Mouse (Mus musculus) adrenal gland, postnatal 25 days (tissue): ENCODE results near the gene Auts2. TPM values are rescaled to one million over a fixed set of nuclear protein-coding genes. Genes with fewer than 3 reads are reported as not detected.

Source experiments
- DNase-seq: peaks from one replicate; pipeline ENCODE4 v3.0.0; 2021; ENCODE audit warnings: mixed read lengths
- total RNA-seq: library from RNA; stranded (reverse); gene quantifications from 2 replicates; pipeline ENCODE4 v1.2.3, GENCODE M21; 2021

Gene Auts2
- total RNA-seq, 1 experiment from 2014 or later, result 75.7 TPM

DNA sequence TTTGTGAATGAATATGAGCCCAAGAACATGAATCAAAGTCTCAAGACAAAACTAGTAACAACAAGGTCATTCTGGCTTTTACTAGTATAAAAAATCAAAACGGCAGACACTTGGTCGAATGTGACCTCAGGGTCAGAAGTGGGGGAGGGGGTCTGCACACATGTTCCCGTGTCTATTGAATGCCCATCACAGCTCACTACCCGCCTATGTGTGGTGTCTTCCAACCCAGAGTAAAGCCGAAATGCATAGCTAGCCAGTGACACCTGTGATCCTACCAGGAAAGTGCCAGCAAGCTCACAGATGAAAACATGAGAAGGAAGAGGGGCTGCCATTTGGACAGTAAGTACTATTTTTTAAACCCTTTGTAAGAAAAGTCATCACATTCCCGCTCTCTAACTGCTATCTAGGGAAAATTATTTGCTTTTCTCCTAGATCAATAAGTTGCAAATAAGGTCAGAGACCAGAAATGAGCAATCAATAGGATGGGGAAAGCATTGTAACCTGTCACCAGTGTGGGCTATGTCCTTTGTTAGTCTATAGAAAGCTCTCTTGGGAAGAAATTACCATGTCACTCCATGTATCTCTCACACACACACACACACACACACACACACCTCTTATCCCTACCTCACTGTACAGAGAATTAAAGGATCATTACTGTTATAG lies 94.6 kb downstream of the Auts2 start:
- DNase-seq, result no peak

- DNase-seq, result no peak
Observed at GRCm38 (mm10) chr5:132445213-132445954, 97.8 kb downstream of the Auts2 start.

- DNase-seq, result no peak
Observed at GRCm38 (mm10) chr5:132442948-132443347, 100.2 kb downstream of the Auts2 start.

GRCm38 (mm10) chr5:132438414-132438813 lies 104.7 kb downstream of the Auts2 start:
- DNase-seq, result no peak

DNA sequence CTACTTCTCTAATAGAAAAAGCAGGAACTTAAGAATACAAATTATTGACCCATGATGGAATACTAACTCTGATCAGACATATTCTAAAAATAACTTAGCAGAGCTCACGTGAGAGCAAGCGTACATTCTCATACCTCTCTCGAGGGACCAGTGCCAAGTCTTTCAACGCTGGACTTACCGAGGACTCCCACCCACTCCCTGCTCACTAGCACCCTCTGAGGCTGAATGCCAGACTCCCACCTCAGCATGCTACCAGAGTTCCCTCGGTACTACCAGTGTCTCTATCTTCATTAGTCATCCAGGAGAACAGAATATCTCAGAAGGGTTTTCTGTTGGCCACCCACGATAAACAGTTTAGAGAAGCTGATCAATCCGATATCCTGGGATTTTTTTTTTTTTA lies 105.2 kb downstream of the Auts2 start:
- no peak for DNase-seq

GRCm38 (mm10) chr5:132437478-132437877 lies 105.7 kb downstream of the Auts2 start:
- no peak for DNase-seq

GRCm38 (mm10) chr5:132436901-132437300 lies 106.2 kb downstream of the Auts2 start:
- DNase-seq, result peak; percentile 37

GRCm38 (mm10) chr5:132436473-132436872 lies 106.7 kb downstream of the Auts2 start:
- DNase-seq, result no peak

DNA sequence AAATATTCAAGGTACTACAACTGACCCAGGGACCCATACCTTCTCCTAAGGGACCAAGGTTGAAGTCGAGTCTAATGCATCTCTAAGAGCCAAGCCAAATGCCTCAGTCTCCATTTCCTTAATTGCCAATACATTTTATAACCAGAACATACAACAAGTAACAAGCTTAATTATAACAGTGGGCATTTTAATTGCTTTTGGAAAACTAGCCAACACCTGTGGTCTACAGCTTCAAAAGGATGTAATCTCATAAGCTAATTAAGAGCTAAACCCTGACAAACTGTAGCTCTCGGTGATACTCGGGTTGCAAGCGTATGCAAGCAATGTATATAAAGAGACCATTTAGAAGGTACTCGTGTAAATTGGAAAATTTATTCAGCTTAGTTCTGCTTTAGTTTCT lies 107.7 kb downstream of the Auts2 start:
- DNase-seq, result no peak

DNA sequence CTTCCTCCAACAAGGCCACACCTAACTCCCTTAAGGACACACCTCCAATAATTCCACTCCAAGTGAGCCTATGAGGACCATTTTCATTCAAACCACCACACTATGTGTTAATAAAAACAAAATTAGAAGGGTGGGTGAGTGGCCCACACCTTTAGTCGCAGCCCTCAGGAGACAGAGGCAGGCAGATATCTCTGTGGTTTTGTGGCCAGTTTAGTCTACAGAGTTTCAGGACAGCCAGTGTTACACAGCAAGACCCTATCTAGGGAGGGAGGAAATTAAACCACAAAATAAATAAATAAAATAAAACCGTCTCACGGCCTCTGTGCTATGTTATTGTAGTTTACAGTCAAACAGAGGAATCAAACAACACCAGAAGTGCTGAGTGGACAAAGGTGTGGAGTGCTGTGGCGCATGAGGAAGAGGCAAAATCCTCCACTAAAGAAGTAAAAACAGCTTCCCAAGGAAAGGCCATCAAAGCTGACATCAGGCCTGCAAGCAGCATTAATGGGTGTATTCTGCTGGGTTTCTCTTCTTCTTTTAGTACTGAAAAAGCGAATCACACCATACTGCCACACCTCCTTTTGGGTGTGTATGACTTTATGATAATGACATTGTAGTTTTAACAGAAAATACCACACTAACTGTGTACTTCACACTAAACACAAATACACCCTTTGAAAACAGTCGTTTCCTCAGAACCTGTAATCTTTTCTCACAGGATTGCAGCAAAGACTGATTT lies 109.6 kb downstream of the Auts2 start:
- DNase-seq, result no peak

- DNase-seq, result no peak
Observed at GRCm38 (mm10) chr5:132429363-132429762, 113.8 kb downstream of the Auts2 start.

DNA sequence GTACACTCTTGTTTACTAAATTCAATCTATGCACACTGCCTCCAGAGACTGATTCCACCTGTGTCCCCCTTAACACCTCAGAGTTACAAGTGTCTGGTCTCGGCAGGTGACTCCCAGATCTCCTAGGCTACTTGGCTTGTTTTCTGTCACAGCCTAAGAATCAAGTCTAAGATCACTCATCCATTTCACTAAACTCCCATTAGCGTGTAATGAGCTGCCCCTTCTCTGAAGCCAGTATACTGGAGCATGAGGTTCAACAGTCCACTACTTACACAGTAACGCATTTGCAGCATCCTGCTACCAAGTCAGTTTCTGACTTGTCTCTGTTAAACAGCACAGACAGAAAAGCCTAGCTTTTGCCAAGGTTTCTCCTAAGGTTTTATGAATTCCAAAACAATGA lies 116.8 kb downstream of the Auts2 start:
- no peak for DNase-seq

- DNase-seq, result no peak
Observed at GRCm38 (mm10) chr5:132425792-132426309, 117.3 kb downstream of the Auts2 start.

DNA sequence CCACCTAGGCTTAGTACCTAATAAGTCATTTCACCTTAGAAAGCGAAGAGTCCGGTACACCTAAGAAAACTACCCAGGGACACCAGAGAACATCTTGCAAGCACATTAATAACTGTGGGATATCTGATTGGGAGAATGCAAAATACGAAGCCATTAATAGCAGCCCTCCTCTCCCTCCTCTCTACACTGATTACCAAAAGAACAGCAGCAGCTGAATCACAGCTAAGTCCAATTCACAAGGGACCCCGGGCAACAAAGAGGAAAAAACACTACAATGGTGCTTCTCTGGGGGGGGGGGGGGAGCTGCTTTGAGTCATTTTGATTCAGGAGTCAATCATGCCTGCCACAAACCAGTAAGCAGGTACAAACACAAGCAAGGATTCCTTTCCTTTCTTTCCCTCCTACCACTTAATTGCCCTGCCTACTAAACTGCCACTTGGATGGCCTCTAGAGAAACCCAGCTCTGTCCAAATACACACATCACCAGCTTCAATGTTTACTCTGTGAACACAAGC lies 132.7 kb downstream of the Auts2 start:
- DNase-seq, result no peak

DNA sequence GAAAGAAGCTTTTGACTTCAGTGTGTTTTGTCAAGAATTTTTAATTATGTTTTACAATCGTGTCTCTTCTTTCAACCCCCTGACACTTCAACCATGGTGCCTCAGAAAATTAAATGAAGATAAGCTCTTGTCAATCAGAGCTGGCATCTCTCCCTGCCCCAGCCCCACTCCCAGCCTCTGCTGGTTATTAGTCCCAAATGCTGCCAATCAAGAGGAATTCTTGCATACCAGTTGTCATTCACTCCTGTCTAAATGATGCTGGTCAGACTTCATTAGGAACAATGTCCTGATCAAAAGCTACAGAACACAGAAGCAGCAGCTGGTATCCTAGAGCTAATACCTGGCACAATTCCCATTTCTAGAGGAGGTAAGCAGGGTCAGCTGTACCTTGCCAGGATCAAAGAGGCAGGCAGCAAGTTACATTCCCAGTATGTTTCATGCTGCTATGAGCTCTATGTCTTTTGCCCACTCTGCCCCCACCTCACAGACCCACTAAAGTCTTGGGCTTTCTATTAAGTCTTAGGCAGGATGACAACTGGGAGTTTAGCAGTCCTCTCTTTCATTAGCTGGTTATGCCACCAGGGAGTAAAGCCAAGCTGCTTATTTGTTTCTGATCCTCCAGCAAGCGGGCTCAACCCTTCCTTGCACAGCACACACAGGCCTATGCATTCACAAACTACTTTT lies 134.1 kb downstream of the Auts2 start:
- DNase-seq, result no peak

DNA sequence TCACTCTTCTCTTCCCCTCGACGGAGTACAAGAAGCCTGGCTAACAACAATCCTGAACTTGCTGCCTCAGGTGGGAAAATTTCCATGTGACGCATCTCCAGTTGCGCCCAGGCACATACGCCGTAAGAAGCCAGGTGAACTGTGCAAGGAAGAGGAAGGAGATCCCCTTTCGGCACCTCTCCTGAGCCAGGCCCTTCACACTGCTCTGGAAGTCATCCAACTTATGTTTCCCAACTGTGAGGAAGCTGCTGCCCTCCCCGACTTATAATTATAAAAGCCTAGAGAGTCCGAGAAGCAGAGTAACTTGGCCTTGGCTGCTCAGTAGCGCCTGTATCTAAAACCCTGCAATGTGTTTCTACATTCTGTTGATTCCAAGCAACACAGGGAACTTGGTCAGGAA lies 142.6 kb downstream of the Auts2 start:
- DNase-seq, result no peak

GRCm38 (mm10) chr5:132399486-132399885 lies 143.7 kb downstream of the Auts2 start:
- no peak for DNase-seq

- DNase-seq, result no peak
Observed at GRCm38 (mm10) chr5:132395922-132396321, 147.2 kb downstream of the Auts2 start.

DNA sequence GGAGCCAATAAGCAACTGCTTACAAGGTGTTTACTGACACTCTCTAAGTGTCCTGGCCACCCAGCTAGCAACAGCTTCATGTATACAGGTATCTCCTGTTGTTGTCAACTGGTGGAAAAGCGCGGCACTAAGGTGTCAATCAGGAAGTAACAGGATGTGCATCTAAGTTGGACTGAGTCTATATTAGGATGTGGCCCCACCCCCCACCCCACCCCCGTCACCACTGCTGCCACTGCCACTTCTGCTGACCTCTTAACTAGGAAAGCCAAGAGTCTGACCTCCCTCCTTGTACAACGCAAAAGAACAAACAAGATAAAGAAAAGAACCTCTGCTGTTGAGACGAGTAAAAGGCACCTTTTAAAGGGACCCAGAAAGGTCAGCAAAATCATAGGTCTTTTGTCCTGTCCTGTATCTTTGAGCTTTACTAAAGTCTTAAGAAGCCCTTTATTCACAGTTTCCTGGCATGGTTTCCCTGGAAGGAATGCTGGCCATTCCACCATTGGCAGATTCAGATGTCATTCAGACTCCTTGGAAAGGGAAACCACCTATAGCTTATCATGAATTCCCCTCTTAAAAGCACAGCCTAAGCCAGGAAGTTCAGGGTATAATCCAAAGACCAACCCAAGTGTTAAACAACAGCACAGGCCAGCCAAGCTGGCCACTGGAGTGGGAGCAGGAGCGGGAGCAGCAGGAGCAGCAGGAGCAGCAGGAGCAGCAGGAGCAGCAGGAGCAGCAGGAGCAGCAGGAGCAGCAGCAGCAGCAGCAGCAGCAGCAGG lies 148.2 kb downstream of the Auts2 start:
- no peak for DNase-seq

GRCm38 (mm10) chr5:132391831-132392763 lies 151.0 kb downstream of the Auts2 start:
- no peak for DNase-seq
